Mouse (Mus musculus) heart, postnatal 0 days (tissue): ENCODE results near the gene Utf1. TPM values are rescaled to one million over a fixed set of nuclear protein-coding genes. Genes with fewer than 3 reads are reported as not detected.

ENCODE experiments used
- ATAC-seq: fragments of 200-750 bp; cut with Nextera tagmentation; 2 replicates; pipeline ENCODE4 v1.8.0; 2017; ENCODE audit warnings: low read depth, moderate number of reproducible peaks, moderate library complexity; ENCODE audit not compliant: insufficient read depth
- DNase-seq: peaks from one replicate; pipeline ENCODE4 v3.0.0-alpha.2; 2016; ENCODE audit warnings: low spot score
- H3K27ac ChIP-seq: fragments of 300-500 bp; sonication (generic); 2 replicates; pipeline ENCODE4 v1.5.1; 2014; ENCODE audit warnings: low read depth, mild to moderate bottlenecking
- H3K27me3 ChIP-seq: fragments of 300-500 bp; sonication (generic); 2 replicates; pipeline ENCODE4 v1.6.1; 2014; ENCODE audit warnings: low read length, mixed read lengths; ENCODE audit not compliant: control insufficient read depth, insufficient read depth
- H3K36me3 ChIP-seq: fragments of 300-500 bp; sonication (generic); replicated peaks from 2 replicates; pipeline ENCODE4 v1.6.1; 2014; ENCODE audit warnings: low read length, mixed read lengths; ENCODE audit not compliant: control insufficient read depth, insufficient read depth
- H3K4me1 ChIP-seq: fragments of 300-500 bp; sonication (generic); 2 replicates; pipeline ENCODE4 v1.6.1; 2014; ENCODE audit warnings: antibody characterized with exemption; ENCODE audit not compliant: control insufficient read depth, insufficient read depth
- H3K4me2 ChIP-seq: fragments of 300-500 bp; sonication (generic); 2 replicates; pipeline ENCODE4 v1.6.1; 2014; ENCODE audit warnings: low read depth, mild to moderate bottlenecking, low read length, moderate library complexity
- H3K4me3 ChIP-seq: fragments of 300-500 bp; sonication (generic); 2 replicates; pipeline ENCODE4 v1.5.1; 2014; ENCODE audit warnings: low read depth, low read length
- H3K9ac ChIP-seq: fragments of 300-500 bp; sonication (generic); replicated peaks from 2 replicates; pipeline ENCODE4 v1.6.1; 2014; ENCODE audit warnings: low read depth, low read length, mixed read lengths
- H3K9me3 ChIP-seq: fragments of 300-500 bp; sonication (generic); replicated peaks from 2 replicates; pipeline ENCODE4 v1.6.1; 2016; ENCODE audit warnings: low read length; ENCODE audit not compliant: control insufficient read depth
- CTCF ChIP-seq: IDR thresholded peaks from 2 replicates; pipeline ENCODE4 v1.5.1; 2016; ENCODE audit warnings: antibody characterized with exemption, control low read depth, low read depth
- EP300 ChIP-seq: IDR thresholded peaks from 2 replicates; pipeline ENCODE4 v1.6.1; 2016; ENCODE audit warnings: antibody characterized with exemption, low read depth
- WGBS: fragments of 180-500 bp; shearing (Covaris S2); extraction: QIAGEN DNeasy Blood & Tissue Kit; methylation state at CpG from one replicate; pipeline ENCODE4 v1.1.7; 2014; 5-methylcytosine and 5-hydroxymethylcytosine counted together
- polyA plus RNA-seq: library from polyadenylated mRNA; unstranded; fragments of >200 nt; fragmentation: Nextera tagmentation; extraction: Ambion mirVana; gene quantifications from 2 replicates; pipeline ENCODE4 v1.2.1, GENCODE M21; 2015
- total RNA-seq: library from RNA; depleted of rRNA; stranded (reverse); fragments of >200 nt; gene quantifications from 2 replicates; pipeline ENCODE4 v1.2.3, GENCODE M21; 2014; ENCODE audit warnings: low replicate concordance

Utf1 gene
- total and polyA plus RNA-seq, 2 experiments from 2014 or later: not detected

- Histone ChIP-seq H3K4me3 (no peak overlapping the region), H3K4me2 (no peak overlapping the region), H3K9me3 (no peaks in the 10 kb centered on the region), H3K27ac (no peak overlapping the region), H3K4me1 (peaks cover 6% of the 10 kb centered on the region; the same call in 1 of the 2 replicates), H3K36me3 (no peaks in the 10 kb centered on the region), H3K9ac (no peak overlapping the region; the same call in 1 of the 2 replicates), H3K27me3 (peaks cover 15% of the 10 kb centered on the region)
- WGBS: 44% methylated on average over 11 of the region's 11 CpGs
- DNase-seq (no peak), ATAC-seq (no peak)
- no peak for TF ChIP-seq EP300
- no peak for TF ChIP-seq CTCF
These were observed 13.8 kb downstream of the Utf1 start for GRCm38 (mm10) chr7:139957437-139957836.

DNA sequence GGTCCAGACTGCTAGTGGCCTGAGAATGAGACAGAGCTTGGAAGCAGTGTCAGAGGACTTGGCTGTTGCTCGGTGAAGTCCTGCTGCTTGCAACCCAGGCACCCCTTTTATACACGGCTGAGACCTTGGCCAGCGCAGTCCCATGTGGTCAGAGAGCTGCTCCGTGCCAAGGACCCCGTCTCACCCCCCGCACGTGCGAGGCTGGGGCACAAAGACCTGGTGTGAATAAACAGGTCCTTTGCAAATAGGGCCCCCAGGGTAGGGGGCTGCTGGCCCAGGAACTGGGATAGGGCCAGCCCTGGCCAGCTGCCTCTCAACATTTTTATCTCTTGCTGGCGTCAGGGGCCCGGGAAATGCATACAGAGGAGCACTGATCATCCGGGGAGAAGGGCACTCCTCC lies 14.4 kb downstream of the Utf1 start:
- WGBS: 18% methylated on average over 11 of the region's 11 CpGs
- H3K4me1 ChIP-seq: peaks cover 6% of the 10 kb centered on the region; the same call in 1 of the 2 replicates
- no peak for DNase-seq

GRCm38 (mm10) chr7:139961141-139961540 lies 17.6 kb downstream of the Utf1 start:
- 83% methylated on average over 10 of the region's 10 CpGs for WGBS
- no peak overlapping the region for H3K4me3 ChIP-seq
- peaks cover 6% of the 10 kb centered on the region; the same call in 1 of the 2 replicates for H3K4me1 ChIP-seq
- no peak overlapping the region for H3K27ac ChIP-seq
- no peaks in the 10 kb centered on the region for H3K9me3 ChIP-seq
- TF ChIP-seq CTCF: no peak
- no peak for TF ChIP-seq EP300
- ATAC-seq: no peak
- H3K36me3 ChIP-seq: no peaks in the 10 kb centered on the region
- no peak overlapping the region for H3K9ac ChIP-seq
- H3K27me3 ChIP-seq: peaks cover 15% of the 10 kb centered on the region
- H3K4me2 ChIP-seq: no peak overlapping the region
- no peak for DNase-seq

More for the DNA sequence above, 14.4 kb downstream of the Utf1 start:
- Histone ChIP-seq H3K36me3 (no peaks in the 10 kb centered on the region), H3K4me2 (no peak overlapping the region), H3K4me3 (no peak overlapping the region), H3K9ac (no peak overlapping the region), H3K27ac (no peak overlapping the region), H3K27me3 (peaks cover 15% of the 10 kb centered on the region), H3K9me3 (no peaks in the 10 kb centered on the region)
- TF ChIP-seq EP300 (no peak), CTCF (no peak)
- 0 out of 2 replicates have a peak, but pooled peaks have one; percentile 19 for ATAC-seq

DNA sequence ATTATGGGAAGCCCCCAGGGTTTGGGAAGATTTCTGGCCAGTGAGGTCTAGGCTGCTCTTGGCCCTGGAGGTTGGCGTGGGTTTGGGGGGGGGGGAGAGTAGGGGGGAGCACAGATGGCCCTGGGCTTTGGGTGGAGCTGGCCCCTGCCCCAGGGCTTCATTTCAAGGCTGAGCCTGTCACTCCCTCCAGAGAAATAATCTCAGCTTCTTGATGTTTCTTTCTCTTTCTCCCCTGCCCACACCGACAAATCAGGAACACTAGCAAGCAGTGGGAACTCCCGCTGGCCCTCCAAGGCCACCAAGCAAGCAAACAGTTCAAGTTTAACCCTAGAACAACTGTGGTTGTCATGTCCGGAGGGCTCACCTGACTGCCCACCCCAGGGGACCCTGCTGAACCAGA lies 20.2 kb downstream of the Utf1 start:
- Histone ChIP-seq H3K4me3 (no peak overlapping the region), H3K9ac (no peak overlapping the region), H3K27ac (no peak overlapping the region), H3K4me2 (no peak overlapping the region), H3K27me3 (peaks cover 15% of the 10 kb centered on the region), H3K4me1 (no peaks in the 10 kb centered on the region), H3K36me3 (no peaks in the 10 kb centered on the region), H3K9me3 (no peaks in the 10 kb centered on the region)
- ATAC-seq (no peak), DNase-seq (no peak)
- WGBS: 62% methylated on average over 4 of the region's 4 CpGs
- TF ChIP-seq EP300 (no peak), CTCF (no peak)

GRCm38 (mm10) chr7:139967175-139967574 lies 23.6 kb downstream of the Utf1 start:
- TF ChIP-seq CTCF (no peak), EP300 (no peak)
- H3K4me3 ChIP-seq: no peak overlapping the region
- no peaks in the 10 kb centered on the region for H3K9me3 ChIP-seq
- no peaks in the 10 kb centered on the region for H3K36me3 ChIP-seq
- H3K27me3 ChIP-seq: peaks cover 5% of the 10 kb centered on the region; the same call in 1 of the 2 replicates
- 34% methylated on average over 4 of the region's 4 CpGs for WGBS
- no peak overlapping the region for H3K9ac ChIP-seq
- H3K4me1 ChIP-seq: no peaks in the 10 kb centered on the region
- no peak overlapping the region for H3K4me2 ChIP-seq
- ATAC-seq (no peak), DNase-seq (no peak)
- no peak overlapping the region for H3K27ac ChIP-seq

GRCm38 (mm10) chr7:139968428-139968827 lies 24.8 kb downstream of the Utf1 start:
- no peak for DNase-seq
- peaks cover 5% of the 10 kb centered on the region; the same call in 1 of the 2 replicates for H3K27me3 ChIP-seq
- H3K36me3 ChIP-seq: no peaks in the 10 kb centered on the region
- H3K27ac ChIP-seq: no peak overlapping the region
- H3K4me1 ChIP-seq: no peaks in the 10 kb centered on the region
- no peak for ATAC-seq
- no peak overlapping the region for H3K4me2 ChIP-seq
- TF ChIP-seq CTCF (no peak), EP300 (no peak)
- H3K9ac ChIP-seq: no peak overlapping the region
- WGBS: 56% methylated on average over 5 of the region's 5 CpGs
- no peak overlapping the region for H3K4me3 ChIP-seq
- no peaks in the 10 kb centered on the region for H3K9me3 ChIP-seq
